Mouse (Mus musculus): ENCODE measurements at regions not wholly inside any gene's neighbourhood (a gene's known extent, or its start where the extent isn't known, plus 50 kb on each side); places are given as distances from the start of the nearest gene placed in this dataset.

GRCm38 (mm10) chr2:172729151-172729550 is 179.8 kb downstream of the Tfap2c start:
- TF ChIP-seq POLR2A (IDR thresholded peaks at IDR 0.05; ENCODE audit: low read depth, low read length): no peak
- no peak for TF ChIP-seq CTCF (IDR thresholded peaks at IDR 0.05; ENCODE audit: borderline replicate concordance, insufficient read depth, low read length)
